Mouse (Mus musculus): Measurements from ENCODE around the gene Slc17a7. TPM values are rescaled to one million over a fixed set of nuclear protein-coding genes. Genes with fewer than 3 reads are reported as not detected.
A peak's percentile ranks its signal among the peaks of the same experiment; 100 is the strongest.

The Slc17a7 gene
- polyA plus RNA-seq, 1 experiment from 2014 or later = 2.3 TPM

GRCm38 (mm10) chr7:45182199-45182601 is 18.5 kb downstream of the Slc17a7 start:
- Histone ChIP-seq H3K4me3 (ENCODE audit: low read depth, low read length) (peak overlapping the region; percentile 4), H3K9ac (ENCODE audit: low read length) (no peak overlapping the region)
- under 1% methylated on average over 34 of the region's 34 CpGs for WGBS

GRCm38 (mm10) chr7:45182606-45183005 is 18.9 kb downstream of the Slc17a7 start:
- ATAC-seq (ENCODE audit: insufficient read depth, low FRiP score, low TSS enrichment) = no peak
- no peaks in the 10 kb centered on the region for H3K36me3 ChIP-seq (ENCODE audit: control insufficient read depth, insufficient read depth, low read length)
- 18% methylated on average over 11 of the region's 11 CpGs for WGBS
- H3K27me3 ChIP-seq (ENCODE audit: control insufficient read depth, insufficient read depth, low read length) = peaks cover 79% of the 10 kb centered on the region
- peak overlapping the region; percentile 4; the same call in 1 of the 2 replicates for H3K4me3 ChIP-seq (ENCODE audit: low read depth, low read length)
- peak overlapping the region; percentile 43 for H3K4me2 ChIP-seq (ENCODE audit: low read depth)
- DNase-seq (ENCODE audit: low spot score) = no peak
- no peak overlapping the region for H3K27ac ChIP-seq (ENCODE audit: low read depth, low read length)
- H3K4me1 ChIP-seq (ENCODE audit: control insufficient read depth, insufficient read depth, low read length) = peaks cover 8% of the 10 kb centered on the region; the same call in 1 of the 2 replicates
- H3K9me3 ChIP-seq (ENCODE audit: control insufficient read depth, low read length) = no peaks in the 10 kb centered on the region
- no peak overlapping the region for H3K9ac ChIP-seq (ENCODE audit: low read length)

More at GRCm38 (mm10) chr7:45182199-45182601, 18.5 kb downstream of the Slc17a7 start:
- no peaks in the 10 kb centered on the region for H3K9me3 ChIP-seq (ENCODE audit: control insufficient read depth, low read length)
- DNase-seq (ENCODE audit: low spot score) = peak; percentile 87
- ATAC-seq (ENCODE audit: insufficient read depth, low FRiP score, low TSS enrichment) = peak; percentile 85
- H3K4me1 ChIP-seq (ENCODE audit: control insufficient read depth, insufficient read depth, low read length) = peaks cover 8% of the 10 kb centered on the region; the same call in 1 of the 2 replicates
- H3K27ac ChIP-seq (ENCODE audit: low read depth, low read length) = no peak overlapping the region
- H3K4me2 ChIP-seq (ENCODE audit: low read depth) = peak overlapping the region; percentile 43
- H3K27me3 ChIP-seq (ENCODE audit: control insufficient read depth, insufficient read depth, low read length) = peaks cover 83% of the 10 kb centered on the region
- no peaks in the 10 kb centered on the region for H3K36me3 ChIP-seq (ENCODE audit: control insufficient read depth, insufficient read depth, low read length)

GRCm38 (mm10) chr7:45183672-45184071 is 19.9 kb downstream of the Slc17a7 start:
- DNase-seq (ENCODE audit: low spot score) (no peak), ATAC-seq (ENCODE audit: insufficient read depth, low FRiP score, low TSS enrichment) (no peak)
- H3K4me2 ChIP-seq (ENCODE audit: low read depth) = no peak overlapping the region
- peaks cover 69% of the 10 kb centered on the region for H3K27me3 ChIP-seq (ENCODE audit: control insufficient read depth, insufficient read depth, low read length)
- 71% methylated on average over 7 of the region's 7 CpGs for WGBS
- no peak overlapping the region for H3K4me3 ChIP-seq (ENCODE audit: low read depth, low read length)
- no peaks in the 10 kb centered on the region for H3K36me3 ChIP-seq (ENCODE audit: control insufficient read depth, insufficient read depth, low read length)
- H3K4me1 ChIP-seq (ENCODE audit: control insufficient read depth, insufficient read depth, low read length) = peaks cover 8% of the 10 kb centered on the region; the same call in 1 of the 2 replicates
- no peak overlapping the region for H3K27ac ChIP-seq (ENCODE audit: low read depth, low read length)
- H3K9ac ChIP-seq (ENCODE audit: low read length) = no peak overlapping the region
- no peaks in the 10 kb centered on the region for H3K9me3 ChIP-seq (ENCODE audit: control insufficient read depth, low read length)

- ATAC-seq (ENCODE audit: insufficient read depth, low FRiP score, low TSS enrichment) = no peak
Observed at GRCm38 (mm10) chr7:45185921-45186320, 22.2 kb downstream of the Slc17a7 start.

GRCm38 (mm10) chr7:45189600-45189999 is 25.9 kb downstream of the Slc17a7 start:
- Histone ChIP-seq H3K4me2 (ENCODE audit: low read depth) (no peak overlapping the region), H3K27ac (ENCODE audit: low read depth, low read length) (no peak overlapping the region), H3K27me3 (ENCODE audit: control insufficient read depth, insufficient read depth, low read length) (peaks cover 16% of the 10 kb centered on the region), H3K9me3 (ENCODE audit: control insufficient read depth, low read length) (no peaks in the 10 kb centered on the region), H3K4me3 (ENCODE audit: low read depth, low read length) (no peak overlapping the region), H3K4me1 (ENCODE audit: control insufficient read depth, insufficient read depth, low read length) (0 out of 2 replicates have a peak, but pooled peaks cover 2% of the 10 kb centered on the region), H3K9ac (ENCODE audit: low read length) (no peak overlapping the region), H3K36me3 (ENCODE audit: control insufficient read depth, insufficient read depth, low read length) (no peaks in the 10 kb centered on the region)
- no peak for DNase-seq (ENCODE audit: low spot score)
- WGBS = 53% methylated on average over 16 of the region's 16 CpGs
- ATAC-seq (ENCODE audit: insufficient read depth, low FRiP score, low TSS enrichment) = no peak

More at GRCm38 (mm10) chr7:45185921-45186320, 22.2 kb downstream of the Slc17a7 start:
- Histone ChIP-seq H3K9me3 (ENCODE audit: control insufficient read depth, low read length) (no peaks in the 10 kb centered on the region), H3K27ac (ENCODE audit: low read depth, low read length) (no peak overlapping the region), H3K4me1 (ENCODE audit: control insufficient read depth, insufficient read depth, low read length) (peaks cover 8% of the 10 kb centered on the region; the same call in 1 of the 2 replicates), H3K4me2 (ENCODE audit: low read depth) (no peak overlapping the region), H3K4me3 (ENCODE audit: low read depth, low read length) (no peak overlapping the region), H3K9ac (ENCODE audit: low read length) (no peak overlapping the region), H3K27me3 (ENCODE audit: control insufficient read depth, insufficient read depth, low read length) (peaks cover 53% of the 10 kb centered on the region), H3K36me3 (ENCODE audit: control insufficient read depth, insufficient read depth, low read length) (no peaks in the 10 kb centered on the region)
- DNase-seq (ENCODE audit: low spot score) = no peak
- 67% methylated on average over 7 of the region's 7 CpGs for WGBS

GRCm38 (mm10) chr7:45190186-45190585 is 26.4 kb downstream of the Slc17a7 start:
- Histone ChIP-seq H3K36me3 (ENCODE audit: control insufficient read depth, insufficient read depth, low read length) (no peaks in the 10 kb centered on the region), H3K27ac (ENCODE audit: low read depth, low read length) (no peak overlapping the region), H3K4me3 (ENCODE audit: low read depth, low read length) (no peak overlapping the region), H3K4me2 (ENCODE audit: low read depth) (no peak overlapping the region), H3K4me1 (ENCODE audit: control insufficient read depth, insufficient read depth, low read length) (0 out of 2 replicates have a peak, but pooled peaks cover 2% of the 10 kb centered on the region), H3K9ac (ENCODE audit: low read length) (no peak overlapping the region), H3K9me3 (ENCODE audit: control insufficient read depth, low read length) (no peaks in the 10 kb centered on the region), H3K27me3 (ENCODE audit: control insufficient read depth, insufficient read depth, low read length) (peaks cover 11% of the 10 kb centered on the region; the same call in 1 of the 2 replicates)
- ATAC-seq (ENCODE audit: insufficient read depth, low FRiP score, low TSS enrichment) = no peak
- DNase-seq (ENCODE audit: low spot score) = no peak
- 93% methylated on average over 6 of the region's 6 CpGs for WGBS

- 73% methylated on average over 2 of the region's 2 CpGs for WGBS
- Histone ChIP-seq H3K9ac (ENCODE audit: low read length) (no peak overlapping the region), H3K4me1 (ENCODE audit: control insufficient read depth, insufficient read depth, low read length) (0 out of 2 replicates have a peak, but pooled peaks cover 2% of the 10 kb centered on the region), H3K9me3 (ENCODE audit: control insufficient read depth, low read length) (no peaks in the 10 kb centered on the region), H3K27ac (ENCODE audit: low read depth, low read length) (no peak overlapping the region), H3K27me3 (ENCODE audit: control insufficient read depth, insufficient read depth, low read length) (peaks cover 7% of the 10 kb centered on the region; the same call in 1 of the 2 replicates), H3K36me3 (ENCODE audit: control insufficient read depth, insufficient read depth, low read length) (no peaks in the 10 kb centered on the region), H3K4me2 (ENCODE audit: low read depth) (no peak overlapping the region), H3K4me3 (ENCODE audit: low read depth, low read length) (no peak overlapping the region)
- DNase-seq (ENCODE audit: low spot score) (no peak), ATAC-seq (ENCODE audit: insufficient read depth, low FRiP score, low TSS enrichment) (no peak)
Observed at GRCm38 (mm10) chr7:45191161-45191560, 27.4 kb downstream of the Slc17a7 start.

- ATAC-seq (ENCODE audit: insufficient read depth, low FRiP score, low TSS enrichment) = no peak
- Histone ChIP-seq H3K9ac (ENCODE audit: low read length) (no peak overlapping the region), H3K4me2 (ENCODE audit: low read depth) (no peak overlapping the region), H3K27ac (ENCODE audit: low read depth, low read length) (no peak overlapping the region), H3K4me3 (ENCODE audit: low read depth, low read length) (no peak overlapping the region), H3K9me3 (ENCODE audit: control insufficient read depth, low read length) (no peaks in the 10 kb centered on the region), H3K36me3 (ENCODE audit: control insufficient read depth, insufficient read depth, low read length) (no peaks in the 10 kb centered on the region), H3K4me1 (ENCODE audit: control insufficient read depth, insufficient read depth, low read length) (0 out of 2 replicates have a peak, but pooled peaks cover 2% of the 10 kb centered on the region), H3K27me3 (ENCODE audit: control insufficient read depth, insufficient read depth, low read length) (peaks cover 7% of the 10 kb centered on the region; the same call in 1 of the 2 replicates)
- peak; percentile 34 for DNase-seq (ENCODE audit: low spot score)
- WGBS = 19% methylated on average over 8 of the region's 8 CpGs
Observed at GRCm38 (mm10) chr7:45191803-45192363, 28.1 kb downstream of the Slc17a7 start.

Data from neural tube, embryonic 11.5 days (tissue).